Mouse (Mus musculus) embryonic facial prominence, embryonic 14.5 days (tissue): ENCODE data around the gene Heatr3. TPM values are rescaled to one million over a fixed set of nuclear protein-coding genes. Genes with fewer than 3 reads are reported as not detected.

Source experiments
- ATAC-seq: fragments of 200-750 bp; cut with Nextera tagmentation; 2 replicates; pipeline ENCODE4 v1.8.0; 2017; ENCODE audit warnings: low read depth, moderate number of reproducible peaks, moderate TSS enrichment
- DNase-seq: peaks from one replicate; pipeline ENCODE4 v3.0.0-alpha.2; 2015; ENCODE audit warnings: low spot score
- H3K27ac ChIP-seq: fragments of 300-500 bp; sonication (generic); replicated peaks from 2 replicates; pipeline ENCODE4 v1.5.1; 2014; ENCODE audit warnings: low read depth, mild to moderate bottlenecking, low read length, moderate library complexity
- H3K27me3 ChIP-seq: fragments of 300-500 bp; sonication (generic); replicated peaks from 2 replicates; pipeline ENCODE4 v1.6.1; 2014; ENCODE audit warnings: low read length; ENCODE audit not compliant: control insufficient read depth, insufficient read depth
- H3K36me3 ChIP-seq: fragments of 300-500 bp; sonication (generic); 2 replicates; pipeline ENCODE4 v1.6.1; 2014; ENCODE audit warnings: low read length, mixed read lengths; ENCODE audit not compliant: control insufficient read depth, insufficient read depth
- H3K4me1 ChIP-seq: fragments of 300-500 bp; sonication (generic); 2 replicates; pipeline ENCODE4 v1.6.1; 2014; ENCODE audit warnings: antibody characterized with exemption, low read length; ENCODE audit not compliant: control insufficient read depth, insufficient read depth
- H3K4me2 ChIP-seq: fragments of 300-500 bp; sonication (generic); 2 replicates; pipeline ENCODE4 v1.6.1; 2014; ENCODE audit warnings: low read depth, mild to moderate bottlenecking, low read length, moderate library complexity, mixed read lengths
- H3K4me3 ChIP-seq: fragments of 300-500 bp; sonication (generic); 2 replicates; pipeline ENCODE4 v1.5.1; 2014; ENCODE audit warnings: low read depth, mild to moderate bottlenecking, low read length
- H3K9ac ChIP-seq: fragments of 300-500 bp; sonication (generic); 2 replicates; pipeline ENCODE4 v1.6.1; 2014; ENCODE audit warnings: low read depth, mild to moderate bottlenecking, low read length, moderate library complexity, mixed read lengths
- H3K9me3 ChIP-seq: fragments of 300-500 bp; sonication (generic); 2 replicates; pipeline ENCODE4 v1.6.1; 2016; ENCODE audit warnings: low read length; ENCODE audit not compliant: control insufficient read depth
- WGBS: fragments of 180-500 bp; shearing (Covaris S2); extraction: QIAGEN DNeasy Blood & Tissue Kit; methylation state at CpG from one replicate; pipeline ENCODE4 v1.1.7; 2014; 5-methylcytosine and 5-hydroxymethylcytosine counted together
- polyA plus RNA-seq: library from polyadenylated mRNA; unstranded; fragments of >200 nt; fragmentation: Nextera tagmentation; extraction: Ambion mirVana; gene quantifications from 2 replicates; pipeline ENCODE4 v1.2.1, GENCODE M21; 2014

The Heatr3 gene
- polyA plus RNA-seq, 1 experiment from 2014 or later = 54.8 TPM

DNA sequence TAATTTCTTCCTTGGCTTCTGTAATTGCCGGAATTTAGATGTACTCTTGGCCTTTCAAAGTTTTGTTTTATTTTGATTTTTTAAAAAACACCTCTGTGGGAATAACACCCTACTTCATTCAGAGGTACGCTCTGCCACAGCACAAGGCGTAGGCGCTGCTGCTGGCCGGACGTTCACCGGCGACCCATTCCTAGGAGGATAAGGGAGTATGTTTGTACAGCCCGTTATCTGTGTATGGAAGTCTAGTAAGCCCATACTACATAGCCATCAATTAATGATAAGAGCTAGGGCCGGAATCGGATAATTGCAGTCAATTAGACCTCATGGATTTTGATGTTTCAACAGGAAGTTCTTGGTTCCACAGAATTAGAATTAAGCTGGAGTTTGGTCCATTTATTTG lies 18.6 kb upstream of the Heatr3 start:
- no peak for DNase-seq
- 2% methylated on average over 11 of the region's 11 CpGs for WGBS
- no peak for ATAC-seq
- H3K4me3 ChIP-seq = peak overlapping the region; percentile 94
- peak overlapping the region; percentile 97 for H3K9ac ChIP-seq
- H3K4me2 ChIP-seq = peak overlapping the region; percentile 73
- no peaks in the 10 kb centered on the region for H3K27me3 ChIP-seq
- H3K27ac ChIP-seq = peak overlapping the region; percentile 78; the same call in 1 of the 2 replicates
- no peaks in the 10 kb centered on the region; the same call in 1 of the 2 replicates for H3K4me1 ChIP-seq
- no peaks in the 10 kb centered on the region for H3K9me3 ChIP-seq
- H3K36me3 ChIP-seq = peaks cover 27% of the 10 kb centered on the region

DNA sequence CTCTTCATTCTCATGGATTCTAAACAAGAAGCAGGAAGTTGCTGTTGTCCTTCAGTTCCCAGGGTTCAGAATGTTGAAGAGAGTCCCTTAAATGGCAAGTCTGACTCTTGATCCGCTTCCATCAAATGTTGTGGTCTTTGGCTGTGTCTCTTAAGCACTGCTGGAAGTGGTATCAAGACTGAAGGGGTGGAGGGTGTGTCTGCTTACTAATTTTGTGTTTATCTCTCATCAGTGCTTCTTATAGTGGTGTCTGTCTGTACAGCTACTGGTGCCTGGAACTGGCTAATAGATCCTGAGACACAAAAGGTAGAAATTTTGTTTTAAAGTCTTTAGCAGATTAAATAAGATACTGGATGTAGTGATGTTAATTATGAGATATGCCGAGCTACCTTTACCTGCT lies 12.8 kb upstream of the Heatr3 start:
- Histone ChIP-seq H3K27me3 (no peaks in the 10 kb centered on the region), H3K4me3 (no peak overlapping the region), H3K9ac (no peak overlapping the region), H3K4me1 (no peaks in the 10 kb centered on the region), H3K4me2 (no peak overlapping the region), H3K36me3 (peaks cover 61% of the 10 kb centered on the region), H3K27ac (no peak overlapping the region), H3K9me3 (no peaks in the 10 kb centered on the region)
- no peak for ATAC-seq
- 82% methylated on average over 2 of the region's 2 CpGs for WGBS
- no peak for DNase-seq

DNA sequence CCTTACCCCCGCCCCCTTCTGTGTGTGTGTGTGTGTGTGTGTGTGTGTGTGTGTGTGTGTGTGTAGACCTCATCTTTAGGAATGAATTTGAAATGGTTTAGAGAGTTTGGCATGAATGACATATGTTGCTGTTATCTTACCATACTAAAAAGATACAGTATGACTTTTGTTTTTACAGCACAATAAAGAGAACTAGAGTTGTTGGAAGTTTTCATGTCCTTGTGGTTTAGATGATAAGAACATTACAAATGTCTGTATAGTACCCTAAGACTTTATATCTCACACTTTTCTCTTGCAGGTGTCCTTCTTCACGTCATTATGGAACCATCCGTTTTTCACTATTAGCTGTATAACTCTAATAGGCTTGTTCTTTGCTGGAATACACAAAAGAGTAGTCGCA lies 8.3 kb upstream of the Heatr3 start:
- Histone ChIP-seq H3K9ac (no peak overlapping the region), H3K27ac (no peak overlapping the region), H3K4me3 (no peak overlapping the region), H3K9me3 (no peaks in the 10 kb centered on the region), H3K4me1 (no peaks in the 10 kb centered on the region), H3K36me3 (peaks cover 75% of the 10 kb centered on the region), H3K4me2 (no peak overlapping the region), H3K27me3 (no peaks in the 10 kb centered on the region)
- WGBS = 91% methylated on average over 4 of the region's 4 CpGs
- ATAC-seq (no peak), DNase-seq (no peak)

GRCm38 (mm10) chr8:88130754-88131317 lies 6.8 kb upstream of the Heatr3 start:
- Histone ChIP-seq H3K9me3 (no peaks in the 10 kb centered on the region), H3K27ac (no peak overlapping the region), H3K4me1 (no peaks in the 10 kb centered on the region), H3K27me3 (no peaks in the 10 kb centered on the region), H3K4me3 (no peak overlapping the region), H3K36me3 (peaks cover 81% of the 10 kb centered on the region), H3K4me2 (no peak overlapping the region), H3K9ac (no peak overlapping the region)
- WGBS = 22% methylated on average over 7 of the region's 7 CpGs
- peak; percentile 56 for DNase-seq
- peak; percentile 68 for ATAC-seq

DNA sequence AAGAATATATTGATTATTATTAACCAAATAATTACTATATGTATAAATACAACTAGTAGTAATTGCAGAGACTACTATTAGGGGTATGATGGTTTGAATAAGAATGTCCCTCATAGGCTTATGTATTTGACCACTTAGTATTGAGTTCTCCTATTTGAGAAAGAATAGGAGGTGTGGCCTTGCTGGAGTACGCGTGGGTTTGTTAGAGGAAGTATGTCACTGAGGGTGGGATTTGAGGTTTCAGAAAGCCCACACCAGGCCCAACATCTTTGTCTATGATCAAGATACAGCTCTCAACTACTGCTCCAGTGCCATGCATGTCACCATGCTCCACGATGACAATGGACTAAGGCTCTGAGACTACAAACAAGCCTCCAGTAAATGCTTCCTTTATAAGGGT lies 1.6 kb downstream of the Heatr3 start:
- Histone ChIP-seq H3K4me3 (no peak overlapping the region), H3K9me3 (no peaks in the 10 kb centered on the region), H3K36me3 (peaks cover 64% of the 10 kb centered on the region), H3K27ac (no peak overlapping the region), H3K4me1 (peaks cover 8% of the 10 kb centered on the region), H3K27me3 (no peaks in the 10 kb centered on the region), H3K9ac (no peak overlapping the region), H3K4me2 (no peak overlapping the region)
- 94% methylated on average over 3 of the region's 3 CpGs for WGBS
- DNase-seq (no peak), ATAC-seq (no peak)

- Histone ChIP-seq H3K4me1 (peaks cover 8% of the 10 kb centered on the region), H3K9ac (no peak overlapping the region), H3K4me3 (no peak overlapping the region), H3K9me3 (no peaks in the 10 kb centered on the region), H3K27me3 (no peaks in the 10 kb centered on the region), H3K36me3 (peaks cover 65% of the 10 kb centered on the region), H3K4me2 (no peak overlapping the region), H3K27ac (no peak overlapping the region)
- WGBS = 85% methylated on average over 3 of the region's 3 CpGs
- ATAC-seq = no peak
- no peak for DNase-seq
Measured at GRCm38 (mm10) chr8:88141629-88142028, 4.0 kb downstream of the Heatr3 start.

GRCm38 (mm10) chr8:88144041-88144440 lies 6.4 kb downstream of the Heatr3 start:
- ATAC-seq (no peak), DNase-seq (no peak)
- no peak overlapping the region for H3K4me3 ChIP-seq
- H3K4me1 ChIP-seq = peaks cover 3% of the 10 kb centered on the region
- no peaks in the 10 kb centered on the region for H3K27me3 ChIP-seq
- H3K36me3 ChIP-seq = peaks cover 87% of the 10 kb centered on the region
- no peak overlapping the region for H3K27ac ChIP-seq
- H3K4me2 ChIP-seq = no peak overlapping the region
- no peaks in the 10 kb centered on the region for H3K9me3 ChIP-seq
- H3K9ac ChIP-seq = no peak overlapping the region
- WGBS = 92% methylated on average over 5 of the region's 5 CpGs

DNA sequence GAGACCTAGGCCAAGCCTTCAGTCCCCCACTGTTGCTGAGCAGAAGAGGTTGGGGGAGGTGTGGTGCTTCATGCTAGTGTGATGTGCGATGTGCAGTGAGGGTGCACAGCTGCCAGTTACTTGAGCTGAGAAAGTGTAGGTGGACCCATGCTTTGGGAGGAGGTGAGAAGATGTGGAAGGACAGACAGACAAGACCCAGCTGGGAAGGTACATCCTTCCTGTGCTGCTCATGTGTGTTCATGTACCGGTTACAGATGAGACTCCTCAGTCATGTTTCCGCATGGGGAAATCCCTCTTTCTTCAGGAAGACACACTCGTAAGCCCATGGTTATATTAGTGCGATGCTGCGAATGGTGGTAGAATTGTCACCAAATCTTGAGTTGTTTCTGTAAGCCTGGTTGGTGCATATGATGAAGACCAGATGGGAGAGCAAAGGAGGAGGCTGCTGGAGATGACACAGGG lies 13.3 kb downstream of the Heatr3 start:
- Histone ChIP-seq H3K4me2 (no peak overlapping the region), H3K4me1 (no peaks in the 10 kb centered on the region), H3K27me3 (no peaks in the 10 kb centered on the region), H3K36me3 (peaks cover 91% of the 10 kb centered on the region), H3K9ac (no peak overlapping the region; the same call in 1 of the 2 replicates), H3K4me3 (no peak overlapping the region), H3K27ac (no peak overlapping the region), H3K9me3 (no peaks in the 10 kb centered on the region)
- ATAC-seq (no peak), DNase-seq (no peak)
- 92% methylated on average over 6 of the region's 6 CpGs for WGBS

DNA sequence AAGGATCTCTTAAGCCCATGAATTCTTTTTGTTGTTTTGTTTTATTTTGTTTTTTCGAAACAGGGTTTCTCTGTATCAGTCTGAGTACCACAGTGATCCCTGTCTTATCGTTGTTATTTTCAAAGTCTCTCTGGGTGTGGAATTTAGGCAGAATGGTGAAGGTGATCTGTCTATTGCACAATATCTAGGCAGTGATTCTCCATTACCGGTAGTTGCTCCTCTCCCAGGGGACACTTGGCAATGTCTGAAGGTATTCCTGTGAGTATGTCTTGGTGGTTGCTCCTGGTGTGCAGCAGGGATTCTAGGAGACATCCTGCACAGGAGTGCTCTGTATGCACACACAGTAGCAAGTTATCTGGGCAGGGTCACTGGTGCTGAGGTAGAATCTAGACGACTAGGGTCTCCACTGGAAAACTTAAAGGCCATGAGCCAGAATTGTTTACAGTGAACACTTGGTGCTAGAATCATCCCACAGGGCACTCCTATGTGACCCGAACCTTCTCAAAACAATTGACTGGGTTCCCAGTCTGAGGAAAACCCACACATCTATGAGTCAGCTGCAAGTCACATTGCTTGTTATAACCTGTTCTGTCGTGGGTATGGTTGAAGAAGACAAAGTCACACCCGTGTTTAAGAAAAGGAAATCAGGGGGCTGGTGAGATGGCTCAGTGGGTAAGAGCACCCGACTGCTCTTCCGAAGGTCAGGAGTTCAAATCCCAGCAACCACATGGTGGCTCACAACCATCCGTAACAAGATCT lies 22.8 kb downstream of the Heatr3 start:
- H3K4me1 ChIP-seq = no peaks in the 10 kb centered on the region

More for the DNA sequence above, 22.8 kb downstream of the Heatr3 start:
- Histone ChIP-seq H3K4me3 (no peak overlapping the region), H3K27me3 (no peaks in the 10 kb centered on the region), H3K36me3 (peaks cover 91% of the 10 kb centered on the region), H3K27ac (no peak overlapping the region), H3K9ac (no peak overlapping the region), H3K9me3 (no peaks in the 10 kb centered on the region), H3K4me2 (no peak overlapping the region)
- DNase-seq (no peak), ATAC-seq (no peak)
- WGBS = 89% methylated on average over 10 of the region's 10 CpGs
